Mouse (Mus musculus): Measurements from ENCODE around the gene Gm14305.
"Not testable (repeated sequence)": the region's sequence is repeated elsewhere in the genome, so short reads cannot be mapped to it uniquely, and the experiment has no call there.

The Gm14305 gene

GRCm38 (mm10) chr2:176708051-176708450 lies at the start of gene Gm14305:
Gene Gm14305 (plus strand): TSS chr2:176708328.
- DNase-seq (ENCODE audit: low spot score in 2 of 2) = peak; percentile 1 to 2

DNA sequence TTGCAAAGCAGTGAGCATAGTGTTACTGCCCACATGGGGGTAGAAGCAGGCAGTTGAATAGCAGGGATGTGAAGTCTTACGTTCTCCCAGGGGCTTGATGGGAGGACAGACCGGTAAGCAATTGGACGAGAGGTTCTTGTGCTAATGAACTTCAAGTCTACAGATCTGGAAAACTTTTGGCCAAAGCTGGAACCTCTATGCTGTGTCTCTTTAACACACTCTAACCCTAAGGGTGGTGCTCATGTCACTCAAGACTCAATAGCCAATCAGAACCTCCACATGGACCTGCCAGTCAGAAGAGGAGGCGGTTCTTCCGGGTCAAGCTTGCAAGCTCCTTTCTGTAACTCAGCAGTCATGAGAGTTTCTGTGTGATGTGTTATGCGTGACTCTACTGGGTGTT lies 37.9 kb upstream of the Gm14305 start, which contains the start of gene Zfp973:
Gene Zfp973 (plus strand): TSS at position 301 of the 400 bp plus-strand sequence.
- DNase-seq (ENCODE audit: low spot score in 2 of 2) = not testable (repeated sequence)
